Mouse (Mus musculus) midbrain, postnatal 0 days (tissue): ENCODE data around the gene Josd1. TPM values are rescaled to one million over a fixed set of nuclear protein-coding genes. Genes with fewer than 3 reads are reported as not detected.
A peak's percentile ranks its signal among the peaks of the same experiment; 100 is the strongest.

Source experiments
- ATAC-seq: fragments of 200-750 bp; cut with Nextera tagmentation; 2 replicates; pipeline ENCODE4 v1.8.0; 2017; ENCODE audit warnings: moderate number of reproducible peaks, mild to moderate bottlenecking, moderate TSS enrichment, moderate library complexity; ENCODE audit not compliant: low FRiP score
- DNase-seq: peaks from one replicate; pipeline ENCODE4 v3.0.0-alpha.2; 2015; ENCODE audit warnings: low spot score
- H3K27ac ChIP-seq: fragments of 300-500 bp; sonication (generic); 2 replicates; pipeline ENCODE4 v1.5.1; 2014; ENCODE audit warnings: low read depth, mild to moderate bottlenecking, low read length, mixed read lengths
- H3K27me3 ChIP-seq: fragments of 300-500 bp; sonication (generic); 2 replicates; pipeline ENCODE4 v1.6.1; 2014; ENCODE audit warnings: low read length, control low read depth, mixed read lengths; ENCODE audit not compliant: insufficient read depth
- H3K36me3 ChIP-seq: fragments of 300-500 bp; sonication (generic); 2 replicates; pipeline ENCODE4 v1.6.1; 2014; ENCODE audit warnings: low read length, control low read depth, mixed read lengths; ENCODE audit not compliant: insufficient read depth
- H3K4me1 ChIP-seq: fragments of 300-500 bp; sonication (generic); 2 replicates; pipeline ENCODE4 v1.6.1; 2014; ENCODE audit warnings: mild to moderate bottlenecking, control low read depth, antibody characterized with exemption, low read length, mixed read lengths; ENCODE audit not compliant: insufficient read depth
- H3K4me2 ChIP-seq: fragments of 300-500 bp; sonication (generic); 2 replicates; pipeline ENCODE4 v1.6.1; 2014; ENCODE audit warnings: low read depth, mild to moderate bottlenecking, low read length, mixed read lengths; ENCODE audit not compliant: poor library complexity, severe bottlenecking
- H3K4me3 ChIP-seq: fragments of 300-500 bp; sonication (generic); 2 replicates; pipeline ENCODE4 v1.5.1; 2014; ENCODE audit warnings: low read depth, mild to moderate bottlenecking, low read length, moderate library complexity
- H3K9ac ChIP-seq: fragments of 300-500 bp; sonication (generic); replicated peaks from 2 replicates; pipeline ENCODE4 v1.6.1; 2014; ENCODE audit warnings: mild to moderate bottlenecking, low read length, moderate library complexity, mixed read lengths; ENCODE audit not compliant: poor library complexity, severe bottlenecking
- H3K9me3 ChIP-seq: fragments of 300-500 bp; sonication (generic); 2 replicates; pipeline ENCODE4 v1.6.1; 2016; ENCODE audit warnings: low read length, control low read depth
- CTCF ChIP-seq: IDR thresholded peaks from 2 replicates; pipeline ENCODE4 v1.5.1; 2016; ENCODE audit warnings: antibody characterized with exemption, mild to moderate bottlenecking
- WGBS: fragments of 180-500 bp; shearing (Covaris S2); extraction: QIAGEN DNeasy Blood & Tissue Kit; methylation state at CpG from one replicate; pipeline ENCODE4 v1.1.7; 2014; 5-methylcytosine and 5-hydroxymethylcytosine counted together
- polyA plus RNA-seq: library from polyadenylated mRNA; unstranded; fragments of >200 nt; fragmentation: Nextera tagmentation; extraction: Ambion mirVana; gene quantifications from 2 replicates; pipeline ENCODE4 v1.2.1, GENCODE M21; 2015
- total RNA-seq: library from RNA; depleted of rRNA; stranded (reverse); fragments of >200 nt; gene quantifications from 2 replicates; pipeline ENCODE4 v1.2.3, GENCODE M21; 2014

Gene Josd1
- total and polyA plus RNA-seq, 2 experiments from 2014 or later: 17.7 to 58.7 TPM

DNA sequence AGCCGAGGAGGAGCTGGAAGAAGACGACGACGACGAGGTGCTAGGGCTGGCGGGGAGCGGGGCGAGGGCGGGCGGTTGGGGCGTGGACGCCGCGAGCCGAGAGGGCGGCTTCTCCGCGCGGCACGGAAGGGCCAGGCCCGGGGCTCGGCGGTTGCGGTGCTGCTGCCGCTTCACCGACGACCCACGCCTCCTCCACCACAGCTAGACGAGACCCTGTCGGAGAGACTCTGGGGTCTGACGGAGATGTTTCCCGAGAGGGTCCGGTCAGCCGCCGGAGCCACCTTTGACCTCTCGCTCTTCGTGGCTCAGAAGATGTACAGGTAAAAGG lies 16.8 kb downstream of the Josd1 start:
- TF ChIP-seq CTCF: no peak
- WGBS: under 1% methylated on average over 32 of the region's 37 CpGs
- H3K27ac ChIP-seq: peak overlapping the region; percentile 32; the same call in 1 of the 2 replicates

DNA sequence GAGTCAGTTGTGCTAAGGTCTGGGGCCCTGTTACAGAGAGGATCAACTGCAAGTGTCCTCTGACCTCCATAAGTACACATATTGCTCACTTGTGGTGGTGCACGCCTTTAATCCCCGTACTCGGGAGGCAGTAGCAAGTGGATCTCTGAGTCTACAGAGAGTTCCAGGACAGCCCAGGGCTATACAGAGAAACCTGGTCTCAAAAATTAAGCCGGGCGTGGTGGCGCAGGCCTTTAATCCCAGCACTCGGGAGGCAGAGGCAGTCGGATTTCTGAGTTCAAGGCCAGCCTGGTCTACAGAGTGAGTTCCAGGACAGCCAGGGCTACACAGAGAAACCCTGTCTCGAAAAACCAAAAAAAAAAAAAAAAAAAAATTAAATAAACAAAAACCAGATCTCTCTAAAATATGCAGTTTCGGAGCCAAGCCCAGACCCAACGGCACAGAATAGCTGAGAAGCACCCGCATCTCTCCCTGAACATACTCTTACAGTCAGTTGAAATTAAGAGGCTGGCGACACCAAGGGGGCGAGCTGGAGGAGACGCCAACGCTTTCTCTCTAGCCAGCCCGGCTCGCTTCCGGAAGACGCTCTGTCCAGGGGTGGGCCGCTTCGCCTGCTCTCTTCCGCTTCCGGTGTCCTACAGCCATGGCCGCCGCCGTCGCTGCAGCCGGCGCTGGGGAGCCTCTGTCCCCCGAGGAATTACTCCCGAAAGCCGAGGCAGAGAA lies 17.3 kb downstream of the Josd1 start, which contains the start of gene Tomm22:
Gene Tomm22 (plus strand): TSS at position 613 of the 723 bp plus-strand sequence.
- Histone ChIP-seq H3K27ac (peak within 1 kb of the TSS; percentile 32; the same call in 1 of the 2 replicates), H3K9me3 (no peaks in the 10 kb centered on the region), H3K36me3 (peaks cover 44% of the 10 kb centered on the region), H3K9ac (peak within 1 kb of the TSS; percentile 69), H3K4me3 (peak within 1 kb of the TSS; percentile 84), H3K27me3 (no peaks in the 10 kb centered on the region), H3K4me2 (peak within 1 kb of the TSS; percentile 76), H3K4me1 (peaks cover 5% of the 10 kb centered on the region; the same call in 1 of the 2 replicates)
- peak; percentile 95 for ATAC-seq
- TF ChIP-seq CTCF: peak; percentile 73
- 17% methylated on average over 32 of the region's 33 CpGs for WGBS
- peak; percentile 97 for DNase-seq

More for the DNA sequence above, 16.8 kb downstream of the Josd1 start:
- DNase-seq (no peak), ATAC-seq (no peak; the same call in 1 of the 2 replicates)
- Histone ChIP-seq H3K4me3 (peak overlapping the region; percentile 84), H3K9ac (peak overlapping the region; percentile 69), H3K4me1 (peaks cover 5% of the 10 kb centered on the region; the same call in 1 of the 2 replicates), H3K9me3 (no peaks in the 10 kb centered on the region), H3K4me2 (peak overlapping the region; percentile 76), H3K27me3 (no peaks in the 10 kb centered on the region), H3K36me3 (peaks cover 42% of the 10 kb centered on the region)

GRCm38 (mm10) chr15:79669195-79669594 lies 18.5 kb downstream of the Josd1 start:
- H3K4me2 ChIP-seq: no peak overlapping the region
- WGBS: 75% methylated on average over 10 of the region's 10 CpGs
- H3K27me3 ChIP-seq: no peaks in the 10 kb centered on the region
- no peak overlapping the region for H3K4me3 ChIP-seq
- no peaks in the 10 kb centered on the region for H3K9me3 ChIP-seq
- peaks cover 32% of the 10 kb centered on the region for H3K36me3 ChIP-seq
- no peak overlapping the region for H3K9ac ChIP-seq
- peaks cover 5% of the 10 kb centered on the region; the same call in 1 of the 2 replicates for H3K4me1 ChIP-seq
- ATAC-seq (no peak), DNase-seq (no peak)
- peak; percentile 41; the same call in 1 of the 2 replicates for TF ChIP-seq CTCF
- no peak overlapping the region for H3K27ac ChIP-seq

DNA sequence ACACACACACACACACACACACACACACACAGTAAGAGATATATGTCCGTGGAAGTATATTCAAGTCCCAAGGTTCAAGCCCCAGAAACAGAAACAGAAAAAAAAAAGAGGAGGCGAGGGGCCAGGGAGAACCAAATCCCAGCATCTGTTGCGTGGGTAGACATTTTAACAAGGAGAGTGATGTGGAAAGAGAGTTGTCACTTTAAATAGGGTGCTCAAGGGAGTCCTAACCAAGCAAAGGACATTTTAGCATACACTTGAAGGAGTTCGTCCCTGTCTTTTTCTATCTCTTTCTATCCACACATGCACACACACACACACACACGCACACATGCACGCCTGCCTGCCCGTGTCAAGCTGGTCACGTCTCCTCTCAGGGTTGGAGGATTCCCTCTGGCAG lies 23.1 kb downstream of the Josd1 start:
- no peaks in the 10 kb centered on the region for H3K27me3 ChIP-seq
- H3K4me3 ChIP-seq: no peak overlapping the region
- no peak for TF ChIP-seq CTCF
- DNase-seq (no peak), ATAC-seq (no peak)
- H3K9me3 ChIP-seq: no peaks in the 10 kb centered on the region
- WGBS: 94% methylated on average over 8 of the region's 8 CpGs
- H3K27ac ChIP-seq: no peak overlapping the region
- H3K4me1 ChIP-seq: peaks cover 1% of the 10 kb centered on the region; the same call in 1 of the 2 replicates
- no peak overlapping the region for H3K4me2 ChIP-seq
- peaks cover 19% of the 10 kb centered on the region for H3K36me3 ChIP-seq
- H3K9ac ChIP-seq: no peak overlapping the region

GRCm38 (mm10) chr15:79661852-79662251 lies 25.9 kb downstream of the Josd1 start:
- Histone ChIP-seq H3K27ac (no peak overlapping the region), H3K4me3 (no peak overlapping the region), H3K36me3 (peaks cover 13% of the 10 kb centered on the region), H3K4me2 (no peak overlapping the region), H3K27me3 (no peaks in the 10 kb centered on the region), H3K9ac (no peak overlapping the region), H3K9me3 (no peaks in the 10 kb centered on the region), H3K4me1 (peaks cover 4% of the 10 kb centered on the region; the same call in 1 of the 2 replicates)
- TF ChIP-seq CTCF: peak; percentile 57
- WGBS: 77% methylated on average over 4 of the region's 4 CpGs
- no peak for ATAC-seq
- DNase-seq: no peak
